29 mouse cellular contexts compared by ENCODE assay signal in the genomic region with DNA sequence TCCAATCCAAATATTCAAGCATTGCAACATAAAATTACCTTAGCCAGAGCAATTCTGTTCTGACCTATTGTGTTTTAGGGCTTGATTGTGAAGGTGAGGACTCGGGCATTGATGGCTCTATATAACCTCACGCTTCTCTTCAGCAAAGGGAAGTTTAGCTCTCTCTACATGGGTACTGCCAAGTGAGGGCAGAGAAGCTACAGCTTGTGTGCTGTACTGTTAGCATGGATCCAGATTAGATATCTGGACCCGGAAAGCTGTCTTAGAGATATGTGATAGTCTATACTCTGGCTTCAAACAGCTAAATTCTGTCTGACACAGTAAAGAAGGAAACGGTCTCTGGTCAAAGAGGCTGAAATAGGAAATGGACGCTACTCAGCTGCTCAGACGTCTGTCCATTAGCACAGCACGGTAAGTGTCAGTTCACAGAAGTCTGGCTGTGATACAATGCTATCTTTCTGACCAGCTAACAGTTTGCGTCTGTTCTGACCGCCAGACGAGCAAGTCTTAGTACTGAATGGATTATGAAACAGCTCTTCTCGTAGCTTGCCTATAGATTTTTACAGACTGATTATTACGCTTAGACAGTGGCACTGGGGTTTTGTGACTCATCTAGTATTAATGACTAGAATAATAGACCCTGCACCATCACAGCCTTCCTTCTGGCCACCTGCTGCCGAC. TPM values are rescaled to one million over a fixed set of nuclear protein-coding genes. Genes with fewer than 3 reads are reported as not detected.
"Had no signal": no experiment of that assay in that cellular context is flagged by ENCODE, and none has a peak within 500 bp of the region (broad histone marks: within the 10 kb centered on the region; RNA-seq: fewer than 3 reads in every experiment).

No protein-coding gene starts in this region.

- H3K9me3 ChIP-seq: midbrain, embryonic 10.5 days; midbrain, embryonic 13.5 days; neural tube, embryonic 13.5 days had no signal

- ATAC-seq: intestine, embryonic 16.5 days; midbrain, embryonic 13.5 days; midbrain, embryonic 16.5 days had no signal

- DNase-seq: kidney, adult 18-20 months; kidney, adult 9 months; kidney, postnatal 14 days; kidney, postnatal 4 days; lung, adult 18-20 months; lung, postnatal 14 days; lung, postnatal 4 days; thymus, adult 18-20 months; thymus, postnatal 14 days; thymus, postnatal 4 days had no signal

- H3K4me2 ChIP-seq: midbrain, embryonic 13.5 days; neural tube, embryonic 13.5 days had no signal

- H3K9ac ChIP-seq: midbrain, embryonic 13.5 days; neural tube, embryonic 13.5 days had no signal

- H3K27ac ChIP-seq: midbrain, embryonic 10.5 days; midbrain, embryonic 13.5 days; neural tube, embryonic 13.5 days had no signal

- H3K4me3 ChIP-seq: midbrain, embryonic 10.5 days; midbrain, embryonic 13.5 days; myocyte; neural tube, embryonic 13.5 days had no signal

- H3K27me3 ChIP-seq: midbrain, embryonic 13.5 days; neural tube, embryonic 13.5 days had no signal

- H3K4me1 ChIP-seq: midbrain, embryonic 10.5 days; midbrain, embryonic 13.5 days; neural tube, embryonic 13.5 days had no signal

RNA-seq across cellular contexts. Expression of a gene that starts 33.9 kb away (rescaled TPM):
- total RNA-seq: layer of hippocampus, adult 18-20 months; layer of hippocampus, postnatal 14 days; left cerebral cortex, adult 8-10 months; left cerebral cortex, postnatal 36 days; megakaryocyte, adult 5-6 weeks; monocyte, adult 5-6 weeks; neutrophil, adult 5-6 weeks had no signal
- polyA plus RNA-seq: intestine, embryonic 16.5 days; kidney, embryonic 16.5 days; limb, embryonic 11.5 days; lung, embryonic 16.5 days; midbrain, embryonic 10.5 days; midbrain, embryonic 16.5 days; myocyte; neural tube, embryonic 13.5 days; small intestine, adult 2 months; spleen, adult 2 months; stomach, embryonic 16.5 days had no signal

RNA-seq across cellular contexts. Expression of a gene that starts 34.4 kb away (rescaled TPM):
- total RNA-seq: monocyte, adult 5-6 weeks; neutrophil, adult 5-6 weeks had no signal
- polyA plus RNA-seq: myocyte; small intestine, adult 2 months had no signal
